Mouse (Mus musculus) limb, embryonic 15.5 days (tissue): Measurements from ENCODE around the gene Igfbp7. TPM values are rescaled to one million over a fixed set of nuclear protein-coding genes. Genes with fewer than 3 reads are reported as not detected.
A peak's percentile ranks its signal among the peaks of the same experiment; 100 is the strongest.

Experiments
- ATAC-seq: fragments of 200-750 bp; cut with Nextera tagmentation; 2 replicates; pipeline ENCODE4 v1.8.0; 2017; ENCODE audit warnings: low read depth, moderate TSS enrichment; ENCODE audit not compliant: insufficient number of reproducible peaks, low FRiP score, low TSS enrichment
- H3K27ac ChIP-seq: fragments of 300-500 bp; sonication (generic); 2 replicates; pipeline ENCODE4 v1.5.1; 2015; ENCODE audit warnings: moderate library complexity, mild to moderate bottlenecking, inconsistent platforms
- H3K27me3 ChIP-seq: fragments of 300-500 bp; sonication (generic); 2 replicates; pipeline ENCODE4 v1.6.1; 2015; ENCODE audit warnings: inconsistent platforms
- H3K36me3 ChIP-seq: fragments of 300-500 bp; sonication (generic); 2 replicates; pipeline ENCODE4 v1.6.1; 2015; ENCODE audit warnings: inconsistent platforms
- H3K4me1 ChIP-seq: fragments of 300-500 bp; sonication (generic); 2 replicates; pipeline ENCODE4 v1.6.1; 2015; ENCODE audit warnings: inconsistent platforms
- H3K4me2 ChIP-seq: fragments of 300-500 bp; sonication (generic); 2 replicates; pipeline ENCODE4 v1.6.1; 2015; ENCODE audit warnings: mild to moderate bottlenecking, inconsistent platforms
- H3K4me3 ChIP-seq: fragments of 300-500 bp; sonication (generic); 2 replicates; pipeline ENCODE4 v1.5.1; 2015; ENCODE audit warnings: mild to moderate bottlenecking, inconsistent platforms
- H3K9ac ChIP-seq: fragments of 300-500 bp; sonication (generic); 2 replicates; pipeline ENCODE4 v1.6.1; 2015; ENCODE audit warnings: inconsistent platforms
- H3K9me3 ChIP-seq: fragments of 300-500 bp; sonication (generic); 2 replicates; pipeline ENCODE4 v1.6.1; 2016; ENCODE audit warnings: inconsistent platforms
- WGBS: fragments of 180-500 bp; shearing (Covaris S2); methylation state at CpG from one replicate; pipeline ENCODE4 v1.1.7; 2015; 5-methylcytosine and 5-hydroxymethylcytosine counted together
- polyA plus RNA-seq: library from polyadenylated mRNA; unstranded; fragments of >200 nt; fragmentation: Nextera tagmentation; extraction: Ambion mirVana; gene quantifications from 2 replicates; pipeline ENCODE4 v1.2.1, GENCODE M21; 2015

The Igfbp7 gene
- polyA plus RNA-seq, 1 experiment from 2014 or later = 138 TPM

DNA sequence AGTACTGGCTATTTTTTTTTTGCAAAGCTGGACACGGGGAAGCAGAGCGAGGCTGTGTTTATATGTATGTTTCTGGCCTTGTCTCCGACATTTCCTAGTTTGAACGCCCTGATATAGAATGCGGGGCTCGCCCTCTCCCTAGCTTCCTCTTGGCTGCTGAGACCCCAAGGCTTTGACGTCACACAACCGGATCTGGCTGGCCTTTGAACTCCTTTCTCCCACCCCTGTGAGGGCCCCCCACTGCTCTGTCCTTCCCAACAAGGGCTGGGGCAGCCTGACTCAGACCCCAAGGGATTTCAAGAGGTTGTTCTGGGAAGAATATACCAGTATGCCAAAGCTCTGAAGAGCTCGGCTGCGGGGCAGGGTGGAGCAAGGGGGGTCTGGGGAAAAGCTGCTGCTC is 49.5 kb downstream of the Igfbp7 start:
- Histone ChIP-seq H3K4me3 (peak overlapping the region; percentile 40), H3K27ac (peak overlapping the region; percentile 72), H3K9ac (no peak overlapping the region), H3K36me3 (no peaks in the 10 kb centered on the region), H3K4me2 (peak overlapping the region; percentile 46), H3K9me3 (no peaks in the 10 kb centered on the region), H3K27me3 (no peaks in the 10 kb centered on the region; the same call in 1 of the 2 replicates), H3K4me1 (peaks cover 35% of the 10 kb centered on the region)
- ATAC-seq = peak; percentile 54; the same call in 1 of the 2 replicates
- WGBS = 2% methylated on average over 10 of the region's 10 CpGs

DNA sequence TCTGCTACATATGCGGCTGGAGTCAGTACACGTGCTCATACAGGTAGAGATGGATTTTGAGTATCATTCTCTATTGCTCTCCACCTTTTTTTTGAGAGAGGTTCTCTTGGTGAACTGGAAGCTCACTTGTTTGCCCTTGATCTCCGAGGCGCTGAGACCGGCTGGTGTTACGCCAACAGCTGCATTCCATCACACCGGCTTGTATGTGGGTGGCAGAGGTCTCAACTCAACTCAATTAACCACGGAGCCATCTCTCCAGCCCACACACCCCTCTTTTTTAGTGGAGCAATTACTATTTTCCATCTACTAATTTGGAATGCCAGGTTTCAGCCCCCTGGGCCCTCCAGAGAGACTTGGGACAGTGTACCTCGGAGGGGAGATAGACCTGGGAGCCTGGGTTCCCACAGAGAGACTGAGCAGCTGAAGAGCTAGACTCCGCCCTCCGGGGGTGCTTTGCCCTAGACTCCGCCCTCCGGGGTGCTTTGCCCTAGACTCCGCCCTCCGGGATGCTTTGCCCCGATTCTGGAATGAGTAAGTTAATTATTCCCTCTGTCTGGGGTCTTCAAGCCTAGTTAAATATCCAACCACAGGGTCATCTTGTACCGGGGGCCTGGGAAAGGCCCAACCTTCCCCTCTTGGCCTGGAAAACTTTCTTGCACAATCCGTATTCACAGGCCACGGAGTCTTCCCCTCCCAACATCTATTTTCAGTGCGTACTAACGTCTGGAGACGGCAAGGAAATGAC is 50.3 kb downstream of the Igfbp7 start:
- Histone ChIP-seq H3K27ac (peak overlapping the region; percentile 72), H3K9ac (0 out of 2 replicates have a peak overlapping the region, but pooled peaks have one; percentile 23), H3K4me1 (peaks cover 35% of the 10 kb centered on the region), H3K4me2 (peak overlapping the region; percentile 46), H3K27me3 (no peaks in the 10 kb centered on the region; the same call in 1 of the 2 replicates), H3K36me3 (no peaks in the 10 kb centered on the region), H3K9me3 (no peaks in the 10 kb centered on the region), H3K4me3 (peak overlapping the region; percentile 40)
- peak; percentile 68 for ATAC-seq
- WGBS = 15% methylated on average over 22 of the region's 22 CpGs

DNA sequence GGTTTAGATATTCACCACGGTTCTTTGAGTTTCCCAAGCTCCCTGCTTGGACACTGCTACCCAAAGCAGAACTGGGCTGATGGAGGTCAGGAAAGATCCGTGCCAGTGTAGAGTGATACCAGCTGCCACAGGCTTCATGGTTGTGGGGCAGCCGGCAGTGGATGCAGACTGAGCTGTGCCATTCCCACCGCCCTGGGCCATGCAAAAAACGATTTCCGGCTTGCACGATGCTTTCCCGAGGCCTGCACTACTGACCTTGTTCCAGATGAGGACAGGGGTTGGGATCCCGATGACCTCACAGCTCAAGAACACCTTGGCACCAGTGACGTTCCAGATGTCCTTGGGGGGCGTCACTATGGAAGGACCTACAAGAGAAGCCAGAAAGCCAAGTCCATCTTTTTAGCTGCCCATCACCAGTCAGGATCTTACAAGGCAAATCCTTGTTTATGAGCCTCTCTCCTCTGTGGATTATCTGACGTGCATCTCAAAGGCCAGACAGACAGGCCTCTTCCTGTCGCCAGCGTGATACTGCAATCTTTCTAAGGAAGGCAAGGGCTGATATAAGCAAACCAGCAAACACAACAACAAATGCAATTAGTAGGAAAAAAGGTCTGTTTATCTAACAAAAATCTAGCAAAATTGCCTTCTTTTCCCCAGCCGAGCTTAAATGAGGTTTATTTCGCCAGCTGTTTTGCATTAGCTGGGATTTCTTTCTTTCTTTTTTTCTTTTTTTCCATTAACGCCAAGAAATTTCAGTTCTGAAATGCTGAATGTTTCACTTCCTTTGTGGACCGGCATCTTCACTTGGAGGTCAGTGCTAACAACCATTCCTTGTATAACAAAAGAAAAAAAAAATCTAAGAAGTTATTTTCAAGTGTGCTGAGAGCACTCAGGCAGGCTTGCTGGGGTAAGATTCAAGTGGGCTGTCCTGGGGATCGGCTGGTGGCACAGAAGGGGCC is 52.3 kb downstream of the Igfbp7 start:
- H3K27ac ChIP-seq = peak overlapping the region; percentile 64
- ATAC-seq = no peak

DNA sequence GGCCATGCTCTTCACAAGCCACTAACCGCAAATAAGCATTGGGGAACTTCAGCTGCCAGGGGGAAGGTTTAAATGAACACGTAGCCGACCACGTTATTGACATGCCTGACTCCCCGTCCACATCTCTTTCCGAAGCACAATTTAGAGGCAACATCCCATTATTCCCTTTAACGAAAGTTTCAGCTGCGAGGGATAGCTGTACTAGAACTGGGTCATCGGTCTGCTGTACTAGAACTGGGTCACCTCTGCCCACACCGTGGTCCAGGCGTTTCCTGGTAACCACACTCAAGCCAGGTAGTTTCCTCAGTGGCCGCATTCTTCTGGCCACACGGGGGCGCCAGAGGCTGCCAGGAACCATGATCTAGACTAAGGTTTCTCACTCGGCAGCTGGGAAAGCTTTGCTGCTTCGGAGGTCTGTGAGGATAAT is 53.5 kb downstream of the Igfbp7 start:
- Histone ChIP-seq H3K36me3 (peaks cover 15% of the 10 kb centered on the region), H3K27ac (no peak overlapping the region), H3K9me3 (no peaks in the 10 kb centered on the region), H3K9ac (no peak overlapping the region), H3K4me3 (peak overlapping the region; percentile 25), H3K4me1 (peaks cover 33% of the 10 kb centered on the region), H3K4me2 (peak overlapping the region; percentile 45), H3K27me3 (no peaks in the 10 kb centered on the region; the same call in 1 of the 2 replicates)
- WGBS = 4% methylated on average over 16 of the region's 16 CpGs
- ATAC-seq = no peak

More for the DNA sequence above, 52.3 kb downstream of the Igfbp7 start:
- Histone ChIP-seq H3K4me3 (no peak overlapping the region), H3K9ac (no peak overlapping the region), H3K9me3 (no peaks in the 10 kb centered on the region), H3K27me3 (no peaks in the 10 kb centered on the region; the same call in 1 of the 2 replicates), H3K4me2 (no peak overlapping the region), H3K4me1 (peaks cover 33% of the 10 kb centered on the region), H3K36me3 (peaks cover 5% of the 10 kb centered on the region; the same call in 1 of the 2 replicates)
- 47% methylated on average over 19 of the region's 19 CpGs for WGBS

DNA sequence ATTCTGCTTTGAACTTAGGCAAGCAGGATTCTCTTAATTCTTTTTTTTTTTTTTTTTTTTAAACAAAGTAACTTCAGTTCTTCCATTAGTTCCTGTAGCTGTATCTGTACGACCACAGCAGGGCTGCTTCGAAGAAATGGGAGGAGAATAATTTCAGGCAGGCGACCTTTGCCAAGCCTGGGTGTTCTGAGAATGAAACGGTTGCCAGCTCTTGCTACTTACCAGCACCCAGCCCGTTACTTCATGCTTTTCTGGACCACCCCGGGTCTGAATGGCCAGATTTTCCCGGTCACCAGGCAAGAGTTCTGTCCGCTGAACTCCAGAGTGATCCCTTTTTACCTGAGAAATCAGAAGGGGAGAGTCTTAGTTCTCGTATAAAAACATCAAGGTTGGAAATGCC is 56.1 kb downstream of the Igfbp7 start:
- peaks cover 18% of the 10 kb centered on the region for H3K4me1 ChIP-seq
- no peak overlapping the region for H3K4me3 ChIP-seq
- H3K4me2 ChIP-seq = no peak overlapping the region
- no peak for ATAC-seq
- no peak overlapping the region for H3K9ac ChIP-seq
- H3K27me3 ChIP-seq = no peaks in the 10 kb centered on the region; the same call in 1 of the 2 replicates
- no peaks in the 10 kb centered on the region for H3K9me3 ChIP-seq
- H3K27ac ChIP-seq = no peak overlapping the region
- peaks cover 41% of the 10 kb centered on the region for H3K36me3 ChIP-seq
- WGBS = 60% methylated on average over 9 of the region's 9 CpGs

DNA sequence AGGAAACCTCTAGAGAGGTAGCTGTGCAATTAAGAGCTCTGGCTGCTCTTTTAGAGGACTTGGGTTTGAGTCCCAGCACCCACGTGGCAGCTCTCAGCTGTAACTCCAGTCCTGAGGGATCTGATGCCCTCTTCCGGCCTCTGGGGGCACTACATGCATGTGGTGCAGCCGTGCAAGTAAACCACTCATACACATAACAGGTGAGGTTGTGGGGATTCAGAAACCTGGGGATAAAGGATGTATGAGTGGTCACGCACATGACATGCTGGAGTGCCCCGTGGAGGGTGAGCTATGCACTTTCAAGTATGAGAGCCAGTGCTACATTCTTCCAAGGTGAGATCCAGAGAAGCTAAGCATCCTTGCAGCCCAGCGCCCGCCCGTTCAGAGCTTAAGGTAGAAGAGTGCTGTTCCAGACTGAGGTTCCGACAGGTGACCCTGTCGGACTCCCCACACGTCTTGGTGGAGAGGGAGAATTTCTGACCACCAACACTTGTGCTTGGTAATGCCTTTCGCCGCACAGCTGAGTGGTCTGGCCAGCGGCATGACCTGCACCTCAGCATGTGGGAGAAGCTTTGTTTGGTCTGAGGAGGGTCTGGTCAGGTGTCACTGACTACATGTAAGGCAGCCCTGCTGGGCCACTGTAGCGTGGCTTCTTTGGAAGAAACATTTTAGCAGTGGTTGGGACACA is 57.7 kb downstream of the Igfbp7 start:
- H3K36me3 ChIP-seq = peaks cover 53% of the 10 kb centered on the region

DNA sequence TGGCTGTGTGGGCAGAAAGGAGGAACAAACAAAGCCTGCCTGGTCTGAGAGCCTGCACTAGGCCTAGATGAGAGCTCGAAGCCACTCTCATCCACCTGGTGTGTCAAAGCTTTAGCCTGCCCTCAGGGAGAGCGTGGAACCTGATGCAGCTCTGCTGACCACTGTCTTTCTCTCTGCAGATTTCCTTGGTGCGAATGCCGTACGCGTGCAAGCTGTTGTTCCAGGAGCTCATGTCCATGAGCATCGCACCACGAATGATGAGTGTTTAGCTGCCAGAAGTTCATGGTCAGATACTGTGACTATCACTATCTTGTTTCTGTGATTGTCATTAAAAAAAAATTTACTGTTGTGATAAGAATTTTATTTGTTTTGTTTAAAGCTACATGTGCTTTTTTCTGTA is 58.9 kb downstream of the Igfbp7 start:
- Histone ChIP-seq H3K36me3 (peaks cover 62% of the 10 kb centered on the region), H3K27ac (no peak overlapping the region), H3K4me2 (no peak overlapping the region), H3K4me1 (no peaks in the 10 kb centered on the region), H3K9ac (no peak overlapping the region), H3K27me3 (no peaks in the 10 kb centered on the region; the same call in 1 of the 2 replicates), H3K4me3 (no peak overlapping the region), H3K9me3 (no peaks in the 10 kb centered on the region)
- ATAC-seq = no peak
- WGBS = 97% methylated on average over 8 of the region's 8 CpGs

More for the DNA sequence above, 57.7 kb downstream of the Igfbp7 start:
- no peak for ATAC-seq
- H3K4me3 ChIP-seq = no peak overlapping the region
- H3K4me1 ChIP-seq = peaks cover 5% of the 10 kb centered on the region
- no peak overlapping the region for H3K4me2 ChIP-seq
- no peaks in the 10 kb centered on the region for H3K9me3 ChIP-seq
- H3K9ac ChIP-seq = no peak overlapping the region
- no peaks in the 10 kb centered on the region; the same call in 1 of the 2 replicates for H3K27me3 ChIP-seq
- H3K27ac ChIP-seq = no peak overlapping the region
- WGBS = 92% methylated on average over 15 of the region's 15 CpGs

DNA sequence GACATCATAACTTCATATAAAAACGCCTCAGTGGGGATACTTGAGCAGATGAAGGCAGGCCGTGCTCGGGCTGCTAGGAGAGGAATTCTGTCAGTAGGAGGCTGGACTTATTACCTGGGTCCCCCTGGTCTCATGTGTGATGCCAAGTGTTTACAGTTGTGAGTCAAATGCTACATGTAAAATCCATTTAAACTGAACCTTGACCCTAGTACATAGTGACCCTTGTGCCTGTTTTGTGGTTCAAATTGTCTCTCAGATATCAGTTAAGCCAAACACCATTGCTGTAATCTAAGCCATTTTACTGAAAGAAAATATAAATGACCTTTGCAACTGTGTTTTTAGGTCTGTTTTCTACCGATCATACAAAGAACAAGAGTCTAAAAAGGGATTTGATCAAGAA is 67.8 kb downstream of the Igfbp7 start:
- WGBS = 89% methylated on average over 4 of the region's 4 CpGs
- Histone ChIP-seq H3K27me3 (no peaks in the 10 kb centered on the region), H3K27ac (no peak overlapping the region), H3K4me1 (no peaks in the 10 kb centered on the region), H3K4me2 (no peak overlapping the region), H3K4me3 (no peak overlapping the region), H3K9me3 (no peaks in the 10 kb centered on the region), H3K36me3 (peaks cover 88% of the 10 kb centered on the region), H3K9ac (no peak overlapping the region)
- ATAC-seq = no peak

DNA sequence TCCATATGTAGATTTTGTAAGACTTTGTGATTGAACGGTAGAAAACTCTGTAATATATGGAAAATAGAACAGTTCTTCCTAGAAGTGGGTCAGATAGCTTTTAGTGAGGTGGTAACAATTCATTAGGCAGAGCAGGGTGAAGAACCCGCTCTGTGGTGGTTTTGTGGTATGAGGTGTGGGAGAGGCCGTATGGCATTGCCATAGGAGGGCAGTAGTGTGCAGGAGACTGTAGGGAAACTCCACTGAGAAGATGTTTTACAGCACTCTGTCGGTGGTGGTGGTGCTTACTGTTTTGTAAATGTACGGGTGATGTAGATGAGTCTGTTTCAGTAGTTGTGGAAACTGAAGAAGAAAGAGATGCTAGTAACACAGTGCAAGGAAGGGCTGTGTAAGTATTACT is 77.7 kb downstream of the Igfbp7 start:
- Histone ChIP-seq H3K4me2 (no peak overlapping the region), H3K4me1 (no peaks in the 10 kb centered on the region), H3K9ac (no peak overlapping the region), H3K27ac (no peak overlapping the region), H3K9me3 (no peaks in the 10 kb centered on the region), H3K27me3 (no peaks in the 10 kb centered on the region), H3K4me3 (no peak overlapping the region), H3K36me3 (peaks cover 84% of the 10 kb centered on the region)
- no peak for ATAC-seq
- 74% methylated on average over 5 of the region's 5 CpGs for WGBS

DNA sequence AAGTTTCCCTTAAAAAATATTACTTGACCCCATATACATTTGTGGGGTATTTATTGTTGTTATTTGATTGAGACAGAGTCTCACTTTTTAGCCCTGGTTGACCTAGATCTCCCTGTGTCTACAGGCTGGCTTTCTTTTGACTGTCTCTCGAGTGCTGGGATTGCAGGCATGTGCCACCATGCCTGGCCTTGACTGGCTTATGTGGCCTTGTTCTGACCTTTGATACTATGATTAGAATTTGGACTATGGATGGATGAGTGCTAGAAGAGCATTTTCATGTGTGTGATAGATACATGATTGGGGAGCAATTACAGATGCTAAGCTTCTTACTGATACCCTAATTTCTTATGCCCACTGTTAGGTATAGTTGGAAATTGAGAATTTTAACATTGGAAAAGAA is 82.9 kb downstream of the Igfbp7 start:
- Histone ChIP-seq H3K27ac (no peak overlapping the region), H3K9me3 (no peaks in the 10 kb centered on the region), H3K4me3 (no peak overlapping the region), H3K27me3 (no peaks in the 10 kb centered on the region), H3K4me1 (no peaks in the 10 kb centered on the region), H3K9ac (no peak overlapping the region), H3K4me2 (no peak overlapping the region), H3K36me3 (peaks cover 85% of the 10 kb centered on the region)
- ATAC-seq = no peak
- WGBS = 85% methylated on average over 1 of the region's 1 CpGs

DNA sequence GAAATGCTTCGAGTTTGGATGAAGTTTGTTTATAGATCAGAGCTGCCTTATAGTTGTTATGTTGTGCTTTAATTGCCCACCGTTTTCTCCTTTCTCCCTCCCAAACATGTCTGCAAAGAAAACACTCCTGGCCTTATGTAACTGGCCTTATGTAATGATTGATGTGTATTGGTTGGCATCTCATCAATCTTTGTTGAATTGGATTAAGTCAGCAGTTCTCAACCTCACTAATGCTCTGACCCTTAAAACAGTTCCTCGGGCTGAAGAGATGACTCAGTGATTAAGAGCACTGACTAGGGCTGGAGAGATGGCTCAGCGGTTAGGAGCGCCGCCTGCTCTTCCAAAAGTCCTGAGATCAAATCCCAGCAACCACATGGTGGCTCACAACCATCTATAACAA is 92.9 kb downstream of the Igfbp7 start:
- no peak overlapping the region for H3K9ac ChIP-seq
- WGBS = 90% methylated on average over 6 of the region's 6 CpGs
- no peak overlapping the region for H3K4me3 ChIP-seq
- no peaks in the 10 kb centered on the region for H3K27me3 ChIP-seq
- peaks cover 51% of the 10 kb centered on the region for H3K36me3 ChIP-seq
- no peak overlapping the region for H3K27ac ChIP-seq
- no peak overlapping the region for H3K4me2 ChIP-seq
- H3K4me1 ChIP-seq = peaks cover 9% of the 10 kb centered on the region
- no peaks in the 10 kb centered on the region for H3K9me3 ChIP-seq
- no peak for ATAC-seq
